Mouse (Mus musculus) CD4-positive, CD25-positive, alpha-beta regulatory T cell (primary cell): ENCODE measurements around the gene Wdr63. TPM values are rescaled to one million over a fixed set of nuclear protein-coding genes. Genes with fewer than 3 reads are reported as not detected.

Source experiments
- polyA plus RNA-seq: library from polyadenylated mRNA; unstranded; fragments of 100-300 nt; shearing (Covaris generic); gene quantifications from one replicate; pipeline ENCODE4 v1.2.1, GENCODE M21; 2017

Gene Wdr63
- not detected for polyA plus RNA-seq

DNA sequence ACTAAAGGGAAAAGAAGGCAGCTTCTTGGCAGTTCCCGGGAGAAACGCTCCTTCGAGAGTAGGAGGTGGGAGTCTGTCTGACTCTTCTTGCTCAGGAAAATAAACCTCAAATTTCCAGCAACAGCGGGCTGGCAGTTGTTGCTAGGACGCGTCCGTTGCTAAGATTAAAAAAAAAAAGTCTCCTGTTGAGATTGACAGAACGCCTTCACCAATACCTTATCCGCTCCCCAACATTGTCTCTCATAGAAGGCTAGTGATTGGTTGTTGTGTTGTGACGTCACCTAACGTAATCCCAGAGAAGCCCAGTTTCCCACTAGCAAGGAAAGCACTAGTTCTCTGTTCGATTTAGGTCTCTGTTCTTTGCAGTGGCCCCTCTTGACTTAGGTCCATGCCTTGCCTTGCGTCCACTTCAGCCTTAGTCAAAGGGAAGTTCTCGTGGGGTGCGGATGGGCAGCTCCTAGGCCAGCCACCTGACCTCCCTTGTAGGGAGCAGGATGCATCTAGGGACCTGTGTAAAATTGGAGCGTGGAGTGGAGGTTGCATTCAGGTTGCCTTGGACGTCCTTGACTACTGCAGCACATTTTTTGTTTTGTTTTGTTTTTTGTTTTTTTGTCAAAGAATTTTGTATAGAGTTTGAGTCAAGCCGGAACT lies at the start of gene Wdr63:
Wdr63 (minus strand) TSS at position 210 of the 651 bp plus-strand sequence.

GRCm38 (mm10) chr3:146149156-146150057 lies 41.5 kb upstream of the Wdr63 start, which contains the start of gene Mcoln2:
Gene Mcoln2 (plus strand): TSS chr3:146149833.

GRCm38 (mm10) chr3:146117258-146117996 lies 9.5 kb upstream of the Wdr63 start, which contains the start of gene Mcoln3:
Gene Mcoln3 (plus strand): TSS chr3:146117450.

Other genes with a start within 250 kb of the Wdr63 start
- 88.0 TPM for gene Bcl10, start 185.3 kb downstream of the Wdr63 start, polyA plus RNA-seq
- 62.8 TPM for gene 2410004B18Rik, start 170.1 kb downstream of the Wdr63 start, polyA plus RNA-seq
- 0.32 TPM for gene Syde2, start 120.3 kb downstream of the Wdr63 start, polyA plus RNA-seq
- 6.7 TPM for gene Mcoln3, start 9.3 kb upstream of the Wdr63 start, polyA plus RNA-seq
- gene Mcoln2, start 41.7 kb upstream of the Wdr63 start, polyA plus RNA-seq, result 0.80 TPM
- gene Lpar3, start 112.8 kb upstream of the Wdr63 start, polyA plus RNA-seq, result not detected